Mouse (Mus musculus) right cerebral cortex, postnatal 4 days (tissue): ENCODE results near the gene Cdh22.

Experiments used
- DNase-seq: peaks from one replicate; pipeline ENCODE4 v3.0.0-alpha.2; 2022

Gene Cdh22

DNA sequence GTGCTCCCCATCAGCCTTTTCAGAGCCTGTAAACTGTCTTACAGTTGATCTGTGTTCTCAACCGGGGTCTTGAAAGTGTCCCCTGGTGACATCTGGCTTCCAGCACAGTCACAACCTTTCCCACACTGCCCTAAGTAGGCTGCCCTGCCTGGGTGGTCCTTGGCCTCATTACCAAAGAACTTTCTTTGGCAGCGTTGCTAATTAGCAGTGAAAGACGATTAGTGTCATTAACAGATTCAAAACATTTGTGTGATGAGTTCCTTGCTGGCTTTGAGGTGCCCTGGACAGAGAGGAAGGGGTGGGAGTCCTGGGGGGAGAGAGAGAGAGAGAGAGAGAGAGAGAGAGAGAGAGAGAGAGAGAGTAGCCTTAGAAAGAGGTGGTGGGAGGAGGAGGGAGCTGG lies 14.3 kb upstream of the Cdh22 start:
- DNase-seq = no peak

DNA sequence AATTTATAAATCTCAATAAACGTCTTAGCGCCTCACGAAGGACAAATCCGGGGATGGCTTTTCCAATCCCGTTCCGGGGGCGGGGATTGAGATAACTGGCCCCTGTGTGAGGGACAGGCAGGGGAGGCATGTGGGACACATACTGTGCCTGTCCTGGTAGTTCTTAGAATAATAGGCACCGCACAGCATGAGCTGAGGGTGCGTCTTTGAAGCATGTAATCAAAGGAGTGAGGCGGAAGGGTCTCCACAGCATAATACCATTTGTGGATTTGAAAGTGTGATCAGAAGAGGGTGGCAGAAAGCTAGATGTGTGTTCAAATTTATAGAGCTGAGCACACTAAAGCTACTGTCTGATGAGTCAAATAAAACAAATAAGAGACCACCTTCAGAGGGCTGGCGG lies 11.7 kb upstream of the Cdh22 start:
- DNase-seq = no peak

DNA sequence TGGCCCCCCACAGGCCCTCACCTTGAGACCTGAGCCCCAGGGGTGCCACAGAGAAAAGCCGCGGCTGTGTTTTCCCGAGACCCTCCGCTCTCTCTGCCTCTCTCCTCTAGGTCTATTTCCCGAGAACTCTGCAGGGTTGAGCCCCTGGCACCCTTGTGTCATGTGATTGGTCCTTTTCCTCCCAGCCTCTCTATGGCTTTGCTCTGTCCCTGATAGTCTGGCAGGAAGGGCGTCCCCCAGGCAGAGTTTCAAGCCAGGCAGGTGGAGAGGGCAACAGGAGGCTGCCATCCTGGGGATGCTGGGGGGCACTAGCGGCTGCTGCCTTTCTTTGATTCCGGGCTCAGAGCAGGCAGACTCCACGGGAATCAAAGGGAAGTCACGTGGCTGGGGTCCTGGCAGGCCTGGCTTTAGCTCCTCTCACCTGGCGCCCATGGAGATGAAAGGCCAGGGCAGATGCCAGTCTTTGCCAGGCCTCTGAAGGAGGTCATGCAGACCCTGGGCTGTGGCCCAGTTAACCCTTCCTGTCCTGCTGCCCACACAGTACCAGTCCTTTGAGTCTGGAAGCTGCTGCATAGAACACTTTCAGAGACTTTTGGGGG lies 8.6 kb upstream of the Cdh22 start:
- no peak for DNase-seq

DNA sequence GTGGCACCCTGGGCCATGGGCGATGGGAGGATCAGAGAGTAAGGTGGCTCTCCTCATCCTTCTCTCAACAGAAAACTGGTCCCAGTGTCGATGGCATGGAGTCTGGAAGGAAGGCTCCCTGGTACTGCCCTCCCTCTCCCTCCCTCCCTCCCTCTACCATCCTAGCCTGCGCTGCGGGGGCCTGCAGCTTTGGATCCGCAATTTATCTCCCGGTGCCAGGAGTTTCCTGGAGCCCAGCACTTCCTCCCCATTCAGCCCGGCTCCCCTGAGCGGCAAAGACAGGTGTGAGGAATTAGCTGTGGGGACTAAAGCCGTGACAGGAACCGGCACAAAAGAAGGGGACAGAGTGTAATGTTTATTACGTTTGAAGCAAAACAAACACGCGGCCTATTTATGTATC lies 7.9 kb upstream of the Cdh22 start:
- DNase-seq = no peak

DNA sequence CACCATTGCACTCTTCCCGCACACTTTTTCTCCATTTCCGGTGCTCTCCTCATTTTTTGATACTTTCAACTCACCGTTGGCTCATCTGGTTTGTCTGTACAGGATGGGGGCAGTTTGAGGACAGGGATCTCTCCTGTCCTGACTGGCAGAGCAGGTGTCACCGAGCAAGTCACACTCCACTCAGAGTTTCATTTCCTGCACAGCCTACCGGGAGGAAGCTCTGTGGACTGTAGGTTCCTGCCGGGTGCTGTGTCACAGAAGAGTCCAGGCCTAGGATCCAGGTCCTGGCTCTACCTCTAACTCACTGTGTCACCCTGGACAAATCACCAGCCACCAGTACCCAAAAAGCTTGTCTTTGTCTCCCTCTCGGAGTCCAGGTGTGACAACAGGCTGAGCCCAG lies 7.1 kb upstream of the Cdh22 start:
- no peak for DNase-seq

DNA sequence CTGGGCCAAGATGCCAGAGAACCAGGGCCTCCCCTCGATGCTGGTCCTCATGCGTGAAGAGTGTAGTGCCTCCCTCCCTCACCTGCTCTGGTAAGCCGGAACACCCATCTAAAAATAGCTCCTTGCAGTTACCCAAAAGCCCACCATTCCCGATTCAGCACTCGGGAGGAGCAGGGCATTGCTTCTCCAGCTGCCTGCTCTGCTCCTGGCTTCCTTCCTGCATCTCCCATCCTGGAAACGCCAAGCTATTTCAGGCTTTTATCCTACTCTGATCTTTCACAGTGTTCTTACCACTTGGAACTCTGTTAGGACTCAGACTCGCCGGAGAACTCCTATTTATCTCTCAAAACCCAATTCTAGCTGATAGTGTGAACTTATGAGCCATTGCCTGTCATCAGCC lies 5.7 kb upstream of the Cdh22 start:
- no peak for DNase-seq

DNA sequence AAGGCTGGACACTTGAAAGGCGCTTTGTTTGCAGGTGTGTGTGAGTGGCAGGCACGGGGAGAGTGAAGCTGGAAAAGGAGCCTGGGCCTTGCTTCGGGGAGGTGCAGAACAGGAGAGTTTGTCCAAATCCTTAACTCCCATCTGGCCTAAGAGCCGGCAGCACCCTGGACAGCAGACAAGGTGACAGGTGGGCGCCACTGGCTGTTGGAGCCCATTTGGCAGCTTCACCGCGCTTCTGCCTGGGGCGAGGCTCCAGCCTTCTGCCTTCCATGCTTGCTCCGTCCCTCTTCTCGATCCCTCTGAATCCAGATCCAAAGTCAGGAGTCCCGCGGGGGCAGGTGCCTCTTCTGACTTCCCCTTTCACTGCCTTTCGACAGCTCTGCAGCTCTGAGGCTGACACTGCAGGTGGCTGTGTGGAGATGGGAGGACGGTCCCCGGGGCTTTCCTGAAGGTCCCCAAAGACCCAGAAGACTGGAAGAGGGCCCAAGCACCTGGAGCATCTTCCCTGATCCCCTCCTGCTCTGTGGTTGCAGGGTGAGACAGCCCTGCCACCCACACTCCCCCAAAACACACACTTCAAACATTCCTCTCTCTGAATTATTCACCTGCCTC lies 5.0 kb upstream of the Cdh22 start:
- no peak for DNase-seq

DNA sequence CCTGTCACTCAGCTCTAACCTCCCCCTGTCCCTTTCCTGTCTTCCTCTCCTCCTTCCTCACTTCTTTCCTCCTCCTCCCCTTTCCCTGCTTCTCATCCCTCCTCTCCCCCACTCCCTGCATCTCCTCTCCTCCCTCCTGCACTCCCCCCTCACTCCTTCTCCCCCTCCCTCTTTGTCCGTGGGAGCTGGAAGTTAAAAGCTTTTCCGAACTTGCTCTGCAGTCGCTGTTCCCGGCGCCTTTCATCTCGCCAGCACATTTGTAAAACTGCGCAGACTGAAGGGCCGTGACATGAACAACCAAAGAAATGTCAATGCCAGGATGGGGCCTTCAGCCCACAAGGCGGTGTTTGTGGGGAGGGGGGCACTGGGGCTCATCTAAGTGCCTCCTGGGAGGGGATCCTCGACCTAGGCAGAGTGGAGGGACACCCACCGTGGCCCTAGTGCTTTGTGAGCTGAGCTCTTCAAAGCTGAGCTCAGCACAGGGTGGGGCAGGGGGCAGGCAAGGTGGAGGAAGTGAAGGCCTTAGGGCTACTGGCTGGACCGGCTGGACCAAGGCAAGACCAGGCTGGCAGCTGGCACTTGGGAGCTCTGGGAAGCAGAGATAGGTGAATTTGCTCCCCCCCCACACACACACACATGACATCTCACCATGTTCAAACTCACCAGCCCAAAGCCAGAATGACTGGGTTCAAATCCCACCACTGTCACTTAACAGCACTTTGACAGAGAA lies 3.9 kb upstream of the Cdh22 start:
- DNase-seq = no peak

DNA sequence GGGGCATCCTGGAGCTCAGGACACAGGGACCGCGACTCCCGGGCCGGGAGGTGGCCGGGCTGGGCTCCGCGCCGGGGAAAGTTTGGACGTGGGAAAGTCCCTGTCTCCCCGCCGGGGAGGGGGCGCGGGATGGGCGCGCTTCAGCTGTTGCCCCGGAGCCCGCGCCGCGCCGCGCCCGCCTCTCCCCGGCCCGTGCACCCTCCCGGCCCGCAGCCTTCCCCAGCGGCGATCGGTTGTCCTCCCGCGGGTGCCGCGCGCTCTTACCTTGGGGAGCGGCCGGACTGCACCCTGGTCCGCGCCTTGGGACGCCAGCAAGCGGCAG lies 401 bp downstream of the Cdh22 start:
- DNase-seq = no peak

DNA sequence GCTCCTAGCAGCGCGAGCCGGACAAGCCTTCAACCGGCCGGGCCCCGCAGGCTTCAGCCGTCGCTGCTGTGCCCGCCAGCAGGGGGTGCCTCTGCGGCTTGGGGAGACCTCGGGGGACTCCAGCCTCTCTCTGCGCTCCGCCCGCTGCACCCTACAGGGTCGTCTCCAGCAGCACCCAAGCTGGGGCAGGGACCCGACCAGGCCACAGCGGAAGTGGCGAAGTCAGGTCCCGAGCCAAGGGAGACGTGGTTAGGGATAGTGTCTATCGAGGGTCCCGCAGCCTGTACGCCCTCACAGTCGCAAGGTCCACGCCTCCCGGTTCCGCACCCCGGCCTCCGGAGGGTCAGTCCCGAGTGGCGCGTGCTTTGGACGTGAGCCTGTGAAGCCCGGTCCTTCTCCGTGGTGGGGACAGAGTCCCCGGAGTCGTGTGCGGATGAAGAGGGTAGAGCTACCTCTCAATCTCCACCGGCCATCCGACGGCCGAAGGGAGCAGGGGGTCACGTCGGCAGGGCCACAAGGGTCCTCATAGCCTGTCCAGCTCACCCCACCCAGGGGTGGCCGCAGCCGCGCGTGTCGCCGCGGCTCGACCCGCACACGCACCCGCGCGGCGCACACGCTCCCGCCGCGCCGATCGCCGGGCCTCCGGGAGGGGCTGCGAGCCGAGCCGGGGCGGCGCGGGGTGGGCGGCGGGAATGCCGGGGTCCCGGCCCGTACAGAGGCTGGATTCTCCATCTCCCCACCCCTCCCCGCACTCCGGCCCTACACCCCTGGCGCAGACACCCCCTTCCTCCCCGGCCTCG lies 962 bp downstream of the Cdh22 start:
- peak; percentile 49 for DNase-seq

DNA sequence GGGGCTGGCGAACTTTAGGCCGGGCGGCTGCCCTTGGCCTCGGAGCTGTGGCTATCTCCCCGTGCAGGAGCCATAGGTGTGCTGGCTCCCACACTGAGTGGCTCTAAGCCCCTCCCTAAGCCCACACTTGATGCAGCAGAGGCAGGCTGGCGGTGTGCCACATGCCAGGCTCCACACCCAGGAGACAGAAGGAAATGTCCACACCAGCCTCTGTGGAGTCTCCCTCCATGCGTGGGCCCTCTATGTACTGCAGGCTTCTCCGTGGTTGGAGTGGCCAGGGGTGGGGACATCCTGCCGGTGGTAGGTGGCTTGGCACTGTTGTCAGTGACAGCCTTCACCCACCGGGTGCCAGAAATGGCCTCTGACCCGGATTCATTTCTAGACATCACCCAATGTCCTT lies 5.6 kb downstream of the Cdh22 start:
- no peak for DNase-seq

DNA sequence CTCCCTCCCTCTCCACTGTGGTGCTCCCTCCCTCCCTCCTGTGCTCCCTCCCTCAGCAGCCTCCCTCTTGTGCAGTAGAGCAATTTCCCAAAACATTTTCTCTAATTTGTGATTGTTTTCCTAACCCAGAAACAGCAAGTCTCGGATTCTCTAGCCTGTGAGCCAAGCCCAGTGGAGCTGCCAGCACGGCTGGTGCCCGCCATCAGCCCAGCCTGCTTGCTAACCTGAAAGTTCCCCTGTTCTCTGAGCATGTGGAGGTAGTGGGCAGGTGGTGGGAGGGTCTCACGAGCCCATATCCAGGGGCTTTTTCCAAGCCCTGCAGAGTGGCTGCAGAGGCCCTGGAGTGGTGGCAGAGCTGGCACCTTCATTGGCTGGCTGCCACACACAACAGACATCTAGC lies 10.8 kb downstream of the Cdh22 start:
- no peak for DNase-seq

DNA sequence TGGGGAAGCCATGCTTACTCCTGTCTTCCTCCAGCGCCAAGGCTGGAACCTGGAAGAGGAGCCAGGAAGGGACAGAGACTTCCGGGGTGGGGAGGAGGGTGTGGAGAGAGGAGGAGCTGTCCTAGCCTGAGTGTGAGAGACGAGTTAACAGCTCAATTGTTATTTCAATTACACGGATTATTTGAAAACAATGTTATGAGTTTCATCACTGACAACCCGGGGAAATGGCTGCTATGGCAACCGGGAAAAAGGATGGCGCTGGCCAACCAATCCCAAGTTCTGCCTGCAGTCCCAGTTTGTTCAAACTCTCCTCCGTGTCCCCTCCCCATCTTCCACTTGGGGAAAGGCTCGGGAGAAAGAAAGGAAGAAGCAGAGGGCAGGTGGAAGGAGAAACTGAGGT lies 12.7 kb downstream of the Cdh22 start:
- peak; percentile 34 for DNase-seq

DNA sequence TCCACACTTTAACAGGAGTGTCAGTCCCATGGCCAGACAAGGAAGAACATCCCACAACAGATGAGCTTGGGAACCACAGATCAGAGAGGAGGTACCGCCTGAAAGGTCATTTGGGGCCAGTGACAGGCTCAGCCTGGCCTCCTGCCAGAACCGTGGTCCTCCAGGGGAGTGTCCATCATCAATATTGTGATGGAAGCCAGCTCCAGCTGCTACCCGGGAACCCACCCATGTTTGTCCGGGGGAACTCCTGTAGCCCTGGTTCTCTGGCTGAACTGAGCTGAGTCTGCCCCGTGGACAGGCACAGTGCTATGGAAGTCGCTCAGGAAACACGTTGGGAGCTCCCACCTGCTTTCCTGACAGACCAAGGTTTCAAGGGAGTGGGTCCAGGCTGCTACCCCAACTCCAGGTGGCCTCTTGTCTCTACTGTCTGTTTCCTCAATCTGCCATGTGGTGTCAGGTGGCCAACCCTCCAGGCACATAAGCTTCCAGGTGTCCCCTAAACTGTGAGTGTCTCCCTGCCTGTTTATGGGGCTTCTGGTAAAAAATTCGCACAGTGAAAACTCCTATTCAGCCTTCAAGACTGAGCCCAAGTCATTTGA lies 14.2 kb downstream of the Cdh22 start:
- no peak for DNase-seq

DNA sequence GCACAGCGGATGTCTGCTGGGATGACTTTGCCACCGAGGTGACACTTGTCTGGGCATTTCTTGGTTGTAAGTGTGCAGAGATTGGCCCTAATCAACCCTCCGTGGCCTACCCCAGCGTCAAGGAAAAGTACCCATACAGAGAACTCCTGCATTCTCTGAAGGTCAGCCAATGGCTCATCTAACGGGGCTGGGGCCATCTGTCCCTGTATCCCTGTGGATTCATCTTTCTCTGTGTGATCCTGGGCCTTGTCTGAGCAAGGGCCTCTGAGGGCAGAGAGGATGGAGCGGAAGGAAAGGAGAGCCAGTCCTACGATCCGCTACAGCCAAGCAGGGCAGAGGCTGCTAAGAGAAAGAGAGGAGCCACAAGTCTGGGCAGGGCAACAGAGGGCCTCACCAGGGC lies 15.7 kb downstream of the Cdh22 start:
- DNase-seq = no peak

DNA sequence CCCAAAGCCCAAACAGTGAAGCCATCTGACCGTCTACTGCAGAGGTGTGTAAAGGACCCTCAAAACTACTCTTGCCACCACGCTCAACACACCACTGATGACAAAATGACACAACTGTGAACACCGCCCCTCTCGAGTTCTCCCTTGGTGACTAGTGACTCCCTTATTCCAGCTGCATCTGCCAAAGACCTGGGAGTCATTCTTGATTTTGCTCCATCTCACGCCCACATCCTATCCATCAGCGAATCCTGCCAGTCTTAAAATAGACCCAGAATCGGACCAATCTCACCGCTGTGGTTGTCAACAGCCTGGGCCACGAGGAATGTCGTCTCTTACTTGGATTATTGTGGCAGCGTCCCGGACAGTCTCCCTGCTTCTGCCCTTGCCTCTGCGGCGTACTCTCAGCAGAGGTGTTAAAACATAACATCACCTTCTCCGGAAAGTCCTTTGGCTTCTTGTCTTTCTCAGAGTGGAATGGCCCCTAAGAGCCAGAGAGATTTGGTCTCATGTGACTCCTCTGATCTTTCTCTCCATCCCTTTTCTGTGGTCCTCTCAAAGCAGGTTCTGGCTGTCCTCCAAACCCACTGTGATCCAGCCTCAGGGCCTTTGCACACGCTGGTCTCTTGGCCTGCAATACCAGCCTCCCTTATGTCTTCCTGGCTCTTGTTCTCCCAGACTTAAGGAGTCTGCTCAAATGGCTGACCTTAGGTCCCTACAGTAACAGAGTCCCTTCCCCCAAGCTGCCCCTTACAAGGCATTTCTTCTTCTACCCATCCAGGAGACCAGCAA lies 17.1 kb downstream of the Cdh22 start:
- no peak for DNase-seq

DNA sequence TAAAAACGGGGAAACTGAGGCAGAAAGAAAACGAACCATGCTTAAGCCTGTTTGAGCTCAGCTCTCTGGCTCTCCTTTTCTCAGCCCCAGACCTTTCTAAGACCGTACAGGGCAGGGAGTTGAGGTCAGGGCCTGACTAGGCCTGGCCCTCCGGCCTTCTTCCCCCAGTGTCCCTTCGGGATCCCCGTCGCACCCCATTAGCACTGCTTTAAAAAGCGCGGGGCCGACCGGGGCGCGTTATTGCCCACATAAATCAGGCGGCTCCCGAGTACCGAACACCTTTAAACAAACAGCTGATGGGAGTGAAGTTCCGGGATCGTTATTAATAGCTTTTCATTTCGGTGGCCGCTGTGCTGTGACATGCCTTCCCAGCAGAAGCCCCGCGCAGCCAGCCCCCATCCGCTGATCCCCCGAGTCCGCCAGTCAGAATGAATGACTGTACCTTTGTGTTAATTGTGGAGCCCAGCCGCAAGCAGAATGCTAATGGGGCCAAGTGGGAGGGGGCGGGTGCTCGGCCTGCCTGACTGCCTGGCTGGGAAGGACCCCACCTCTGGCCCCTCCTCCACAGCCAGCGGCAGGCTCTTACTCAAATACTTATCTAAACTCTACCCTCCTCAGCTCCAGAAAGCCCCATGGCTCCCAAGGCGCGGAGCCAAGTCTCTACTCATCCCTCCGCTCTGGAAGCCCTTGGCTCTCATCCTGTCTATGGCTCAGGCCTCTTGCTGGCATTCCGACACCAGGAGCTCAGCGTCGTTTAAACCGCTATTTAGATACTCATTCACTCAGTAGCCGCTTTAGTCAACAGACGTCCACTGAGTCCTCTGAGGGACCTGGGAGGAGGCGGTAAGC lies 19.3 kb downstream of the Cdh22 start:
- DNase-seq = peak; percentile 54

DNA sequence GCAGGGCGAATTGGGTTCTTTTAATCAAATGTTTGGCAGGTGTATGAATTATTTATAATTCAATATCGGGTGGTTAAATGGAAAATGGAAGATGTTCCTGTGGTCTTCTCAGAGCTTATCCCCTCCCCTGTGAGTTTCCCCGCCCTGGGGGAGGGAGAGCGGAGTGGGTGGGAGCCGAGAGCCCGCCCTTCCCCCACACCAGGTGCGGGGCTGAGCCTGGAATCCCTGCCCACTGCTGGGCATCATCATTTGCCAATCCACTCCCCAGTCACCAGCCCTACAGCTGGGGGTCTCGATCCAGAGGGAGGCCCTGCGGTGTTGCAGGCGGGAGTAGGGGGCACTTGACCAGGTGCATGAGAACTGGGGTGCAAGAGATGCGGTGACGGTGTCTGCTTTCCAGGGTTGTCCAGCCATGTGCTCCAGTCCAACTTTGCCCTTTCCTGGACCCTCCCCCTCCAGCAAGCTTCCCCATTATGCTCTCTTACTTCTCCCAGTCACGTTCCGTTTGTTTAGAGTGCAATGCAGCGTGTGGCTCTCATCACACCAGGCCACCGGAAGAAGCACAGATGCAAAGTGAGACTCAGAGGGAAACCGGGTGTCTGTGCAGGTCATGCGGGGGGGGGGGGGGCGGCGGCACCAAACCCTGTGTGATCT lies 23.1 kb downstream of the Cdh22 start:
- no peak for DNase-seq

DNA sequence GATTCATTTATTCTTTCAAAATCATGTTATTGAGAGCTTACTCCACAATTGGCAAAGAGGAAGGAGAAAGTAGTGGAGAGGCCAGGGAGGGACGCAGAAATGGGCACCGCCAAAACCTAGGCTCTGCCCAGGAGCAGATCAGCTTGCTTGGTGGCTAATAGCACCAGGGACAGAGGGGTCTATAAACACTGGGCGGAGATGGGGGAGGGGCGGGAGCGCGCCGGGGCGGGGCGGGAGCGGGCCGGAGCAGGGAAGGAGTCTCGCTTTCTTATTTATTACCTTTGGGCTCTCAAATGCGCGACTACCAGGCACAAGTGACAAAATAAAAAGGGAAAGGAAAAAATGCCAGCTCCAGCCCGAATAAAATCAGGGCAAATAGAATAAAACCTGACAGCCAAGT lies 23.7 kb downstream of the Cdh22 start:
- no peak for DNase-seq

DNA sequence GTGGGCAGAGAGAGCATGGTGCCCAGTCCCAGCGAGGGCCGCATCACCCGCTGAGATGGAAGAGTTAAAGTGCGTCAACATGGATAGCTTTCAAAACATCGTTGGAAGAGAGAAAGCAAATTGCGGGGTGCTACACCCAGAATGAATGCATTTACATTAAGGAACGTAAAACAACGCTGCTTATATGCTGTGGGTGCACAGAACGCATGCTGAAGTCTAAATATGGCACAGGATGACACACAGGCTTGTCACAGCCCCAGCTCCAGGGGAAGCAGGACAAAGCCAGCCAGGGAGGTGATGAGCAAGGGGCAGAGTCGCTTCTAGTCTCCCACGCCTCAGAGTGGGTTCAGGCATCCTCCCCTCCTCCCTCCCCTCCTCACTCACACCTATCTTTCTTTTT lies 27.0 kb downstream of the Cdh22 start:
- no peak for DNase-seq

DNA sequence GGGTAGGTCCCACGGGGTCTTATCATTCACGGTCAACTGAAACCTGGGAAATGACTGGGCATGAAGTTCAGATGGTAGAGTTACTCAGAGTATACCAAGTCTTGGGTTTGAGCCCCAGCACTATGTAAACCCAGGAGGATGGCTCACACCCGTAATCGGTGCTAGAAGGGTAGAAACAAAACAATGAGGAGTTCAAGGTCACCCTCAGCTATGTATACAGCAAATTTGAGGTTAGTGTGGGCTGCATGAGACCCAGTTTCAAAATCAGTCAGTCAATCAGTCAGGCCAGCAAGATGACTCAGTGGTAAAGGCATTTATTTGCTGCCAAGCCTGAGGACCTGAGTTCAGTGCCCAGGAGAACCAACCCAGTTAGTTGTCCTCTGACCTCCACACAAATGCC lies 27.6 kb downstream of the Cdh22 start:
- DNase-seq = no peak
